Comparison of ENCODE assay signal across 21 mouse cellular contexts in the genomic region with DNA sequence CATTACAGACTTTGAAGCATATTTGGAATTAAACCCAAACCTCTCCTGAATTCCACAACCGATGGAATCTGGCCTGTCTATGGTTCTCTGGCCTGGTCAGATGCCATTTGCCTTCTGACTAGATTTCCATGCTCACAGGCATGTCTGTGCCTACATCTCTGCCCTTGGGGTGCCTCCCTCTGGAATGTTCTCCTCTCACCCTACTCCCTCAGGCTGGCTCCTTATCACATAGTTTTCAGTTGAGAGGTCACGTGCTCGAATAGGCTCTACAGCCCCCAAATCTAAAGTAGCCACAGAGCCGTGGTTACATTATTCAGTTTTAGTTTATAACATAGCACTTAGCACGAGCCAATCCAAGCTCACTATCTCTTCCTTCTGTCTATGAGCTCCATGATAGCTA. TPM values are rescaled to one million over a fixed set of nuclear protein-coding genes. Genes with fewer than 3 reads are reported as not detected.
DNase-seq lines count a peak whose midpoint lies in the region; ATAC-seq and TF ChIP-seq lines count a peak whose summit lies in the region.
"Had no signal": no experiment of that assay in that cellular context is flagged by ENCODE, and none has a peak within 500 bp of the region (broad histone marks: within the 10 kb centered on the region; RNA-seq: fewer than 3 reads in every experiment).

No protein-coding gene starts in this region.

- DNase-seq in heart, embryonic 10.5 days (ENCODE audit: low spot score): no peak
- no peak for DNase-seq in heart, postnatal 36 days
- no peak for DNase-seq in adrenal gland, adult (ENCODE audit: inconsistent age in 2 of 2, low spot score in 1 of 2)
- no peak for DNase-seq in right cerebral cortex, postnatal 4 days
- DNase-seq: cerebellum, adult 8-10 months; right cerebral cortex, adult 18-20 months had no signal

- no peaks in the 10 kb centered on the region for H3K27me3 ChIP-seq in heart, embryonic 10.5 days (ENCODE audit: insufficient read depth, poor library complexity, severe bottlenecking)
- no peaks in the 10 kb centered on the region for H3K27me3 ChIP-seq in intestine, embryonic 16.5 days (replicated peaks; ENCODE audit: control insufficient read depth, insufficient read depth, low read length)
- no peaks in the 10 kb centered on the region for H3K27me3 ChIP-seq in intestine, postnatal 0 days (replicated peaks; ENCODE audit: control insufficient read depth, insufficient read depth, low read length)
- H3K27me3 ChIP-seq: hindbrain, embryonic 15.5 days; intestine, embryonic 15.5 days; kidney, embryonic 15.5 days; limb, embryonic 15.5 days; midbrain, embryonic 13.5 days; neural tube, embryonic 12.5 days had no signal

- TF ChIP-seq CTCF in intestine, postnatal 0 days (IDR thresholded peaks at IDR 0.05; ENCODE audit: low read depth): no peak

- no peak overlapping the region for H3K4me2 ChIP-seq in intestine, embryonic 16.5 days (ENCODE audit: low read depth, low read length)
- H3K4me2 ChIP-seq in intestine, postnatal 0 days (replicated peaks; ENCODE audit: low read depth): no peak overlapping the region
- H3K4me2 ChIP-seq: forebrain, embryonic 12.5 days; hindbrain, embryonic 15.5 days; intestine, embryonic 15.5 days; kidney, embryonic 15.5 days; limb, embryonic 15.5 days; liver, embryonic 15.5 days; midbrain, embryonic 13.5 days; neural tube, embryonic 12.5 days had no signal

- intact Hi-C loops in heart, postnatal 36 days (cut with DNase I): no loop called here

- H3K4me3 ChIP-seq in heart, embryonic 10.5 days: no peak overlapping the region
- no peak overlapping the region for H3K4me3 ChIP-seq in intestine, embryonic 16.5 days (ENCODE audit: low read length)
- no peak overlapping the region for H3K4me3 ChIP-seq in intestine, postnatal 0 days (ENCODE audit: low read depth, low read length)
- H3K4me3 ChIP-seq: embryonic facial prominence, embryonic 10.5 days; forebrain, embryonic 12.5 days; hindbrain, embryonic 15.5 days; intestine, embryonic 15.5 days; kidney, embryonic 15.5 days; limb, embryonic 15.5 days; liver, embryonic 15.5 days; midbrain, embryonic 13.5 days; neural tube, embryonic 12.5 days had no signal

- WGBS in heart, embryonic 10.5 days: 29% methylated on average over 5 of the region's 5 CpGs
- WGBS in intestine, embryonic 16.5 days: 57% methylated on average over 5 of the region's 5 CpGs
- WGBS in intestine, postnatal 0 days: 56% methylated on average over 5 of the region's 5 CpGs

- 0 out of 2 replicates have a peak, but pooled peaks have one; percentile 21 for ATAC-seq in intestine, embryonic 16.5 days
- ATAC-seq in intestine, postnatal 0 days: no peak
- ATAC-seq in erythroid progenitor cell, adult 5-6 weeks (replicated peaks; ENCODE audit: low FRiP score, poor library complexity, severe bottlenecking): 0 out of 2 replicates have a peak, but pooled peaks have one; percentile 20
- ATAC-seq in megakaryocyte-erythroid progenitor cell, adult 5-6 weeks (replicated peaks; ENCODE audit: low FRiP score, low TSS enrichment, poor library complexity, severe bottlenecking): peak; percentile 35
- ATAC-seq: intestine, embryonic 15.5 days; midbrain, embryonic 13.5 days had no signal

- H3K9me3 ChIP-seq in heart, embryonic 10.5 days: no peaks in the 10 kb centered on the region
- no peaks in the 10 kb centered on the region for H3K9me3 ChIP-seq in intestine, embryonic 16.5 days (ENCODE audit: control insufficient read depth, low read length)
- H3K9me3 ChIP-seq in intestine, postnatal 0 days (ENCODE audit: control insufficient read depth): no peaks in the 10 kb centered on the region
- H3K9me3 ChIP-seq: embryonic facial prominence, embryonic 10.5 days; forebrain, embryonic 12.5 days; G1E; hindbrain, embryonic 15.5 days; intestine, embryonic 15.5 days; kidney, embryonic 15.5 days; limb, embryonic 15.5 days; liver, embryonic 15.5 days; midbrain, embryonic 13.5 days; neural tube, embryonic 12.5 days had no signal

- no peaks in the 10 kb centered on the region for H3K36me3 ChIP-seq in heart, embryonic 10.5 days
- no peaks in the 10 kb centered on the region for H3K36me3 ChIP-seq in intestine, embryonic 16.5 days (ENCODE audit: control insufficient read depth, insufficient read depth, low read length)
- no peaks in the 10 kb centered on the region for H3K36me3 ChIP-seq in intestine, postnatal 0 days (ENCODE audit: control insufficient read depth, insufficient read depth)
- H3K36me3 ChIP-seq: embryonic facial prominence, embryonic 10.5 days; forebrain, embryonic 12.5 days; hindbrain, embryonic 15.5 days; intestine, embryonic 15.5 days; kidney, embryonic 15.5 days; limb, embryonic 15.5 days; liver, embryonic 15.5 days; midbrain, embryonic 13.5 days; neural tube, embryonic 12.5 days had no signal

- peaks cover 20% of the 10 kb centered on the region for H3K4me1 ChIP-seq in heart, embryonic 10.5 days
- H3K4me1 ChIP-seq in intestine, embryonic 16.5 days (ENCODE audit: control insufficient read depth, insufficient read depth, low read length): no peaks in the 10 kb centered on the region
- no peaks in the 10 kb centered on the region for H3K4me1 ChIP-seq in intestine, postnatal 0 days (replicated peaks; ENCODE audit: control insufficient read depth, insufficient read depth, low read length)
- H3K4me1 ChIP-seq: forebrain, embryonic 12.5 days; hindbrain, embryonic 15.5 days; intestine, embryonic 15.5 days; kidney, embryonic 15.5 days; midbrain, embryonic 13.5 days; neural tube, embryonic 12.5 days had no signal

- H3K9ac ChIP-seq in intestine, embryonic 16.5 days (ENCODE audit: low read depth, low read length): no peak overlapping the region
- H3K9ac ChIP-seq in intestine, postnatal 0 days (ENCODE audit: low read depth, low read length): no peak overlapping the region
- H3K9ac ChIP-seq: forebrain, embryonic 12.5 days; hindbrain, embryonic 15.5 days; intestine, embryonic 15.5 days; kidney, embryonic 15.5 days; limb, embryonic 15.5 days; liver, embryonic 15.5 days; midbrain, embryonic 13.5 days; neural tube, embryonic 12.5 days had no signal

- peak overlapping the region; percentile 67; the same call in 1 of the 2 replicates for H3K27ac ChIP-seq in heart, embryonic 10.5 days
- no peak overlapping the region for H3K27ac ChIP-seq in intestine, embryonic 16.5 days (ENCODE audit: low read length)
- H3K27ac ChIP-seq in intestine, postnatal 0 days (ENCODE audit: low read depth, low read length): no peak overlapping the region
- H3K27ac ChIP-seq: embryonic facial prominence, embryonic 10.5 days; forebrain, embryonic 12.5 days; hindbrain, embryonic 15.5 days; intestine, embryonic 15.5 days; kidney, embryonic 15.5 days; limb, embryonic 15.5 days; liver, embryonic 15.5 days; midbrain, embryonic 13.5 days; neural tube, embryonic 12.5 days had no signal

RNA-seq across cellular contexts. Expression of gene Nrip3, which starts 13.7 kb away (rescaled TPM):
- polyA plus RNA-seq in heart, embryonic 10.5 days (2016; fragmentation: Nextera tagmentation; extraction: Ambion mirVana): 0.24 and 1.3 TPM in 2 replicates
- total RNA-seq in heart, postnatal 36 days (2021): under 1 TPM; 0.08 to 0.47 TPM
- 0.39 and 0.80 TPM in 2 replicates for polyA plus RNA-seq in intestine, embryonic 16.5 days (2015; fragmentation: Nextera tagmentation; extraction: Ambion mirVana)
- polyA plus RNA-seq in intestine, postnatal 0 days (2015; fragmentation: Nextera tagmentation; extraction: Ambion mirVana): 0.39 and 0.59 TPM in 2 replicates
- total RNA-seq in erythroid progenitor cell, adult 5-6 weeks (2015; ENCODE audit: low replicate concordance): 18.9 and 22.0 TPM in 2 replicates
- 25.0 and 38.0 TPM in 2 replicates for total RNA-seq in erythroid progenitor cell, adult 5-6 weeks (2017; ENCODE audit: low replicate concordance)
- total RNA-seq in megakaryocyte-erythroid progenitor cell, adult 5-6 weeks (2014; fragmentation: Nextera tagmentation): not detected in 2 replicates
- not detected in 2 replicates for total RNA-seq in megakaryocyte-erythroid progenitor cell, adult 5-6 weeks (2017)
- total RNA-seq: granulocyte monocyte progenitor cell, adult 5-6 weeks had no signal
- polyA plus RNA-seq: G1E had no signal

RNA-seq across cellular contexts. Expression of gene Tmem9b, which starts 42.9 kb away (rescaled TPM):
- polyA plus RNA-seq in heart, embryonic 10.5 days (2016; fragmentation: Nextera tagmentation; extraction: Ambion mirVana): 45.9 and 58.4 TPM in 2 replicates
- 10 to 100 TPM; 29.8 to 31.1 TPM for total RNA-seq in heart, postnatal 36 days (2021)
- polyA plus RNA-seq in intestine, embryonic 16.5 days (2015; fragmentation: Nextera tagmentation; extraction: Ambion mirVana): 80.7 and 86.1 TPM in 2 replicates
- polyA plus RNA-seq in intestine, postnatal 0 days (2015; fragmentation: Nextera tagmentation; extraction: Ambion mirVana): 135 and 145 TPM in 2 replicates
- total RNA-seq in erythroid progenitor cell, adult 5-6 weeks (2015; ENCODE audit: low replicate concordance): 57.8 and 63.1 TPM in 2 replicates
- total RNA-seq in erythroid progenitor cell, adult 5-6 weeks (2017; ENCODE audit: low replicate concordance): 22.2 and 22.6 TPM in 2 replicates
- total RNA-seq in megakaryocyte-erythroid progenitor cell, adult 5-6 weeks (2014; fragmentation: Nextera tagmentation): 24.3 and 26.4 TPM in 2 replicates
- 16.2 and 24.6 TPM in 2 replicates for total RNA-seq in megakaryocyte-erythroid progenitor cell, adult 5-6 weeks (2017)

Comparison
In these comparisons a context has a peak if more than half of its experiments do, and no peak if none do; other contexts are left out.
1. RNA of gene Nrip3, which starts 13.7 kb away (total RNA-seq): 18.9 to 38.0 TPM in erythroid progenitor cell, adult 5-6 weeks; 0.08 to 0.47 TPM in heart, postnatal 36 days and not detected in megakaryocyte-erythroid progenitor cell, adult 5-6 weeks; every median in the first group is over 10 times any median in the second.